Mouse (Mus musculus): Measurements from ENCODE around the gene Actg1. TPM values are rescaled to one million over a fixed set of nuclear protein-coding genes. Genes with fewer than 3 reads are reported as not detected.
"Not testable (repeated sequence)": the region's sequence is repeated elsewhere in the genome, so short reads cannot be mapped to it uniquely, and the experiment has no call there.

Gene Actg1
- polyA plus RNA-seq, 1 experiment from 2014 or later = 2,251 TPM

GRCm38 (mm10) chr11:120352571-120353290 lies 4.4 kb upstream of the Actg1 start:
- TF ChIP-seq CTCF (IDR thresholded peaks at IDR 0.05; ENCODE audit: low read depth) = no peak
- no peak overlapping the region for H3K4me2 ChIP-seq (ENCODE audit: low read length)
- H3K27me3 ChIP-seq (ENCODE audit: insufficient read depth, low read length) = no peaks in the 10 kb centered on the region
- peaks cover 4% of the 10 kb centered on the region for H3K4me1 ChIP-seq (replicated peaks; ENCODE audit: insufficient read depth, low read length)
- H3K9ac ChIP-seq (ENCODE audit: low read depth, low read length) = no peak overlapping the region
- 55% methylated on average over 13 of the region's 13 CpGs for WGBS
- ATAC-seq (replicated peaks; ENCODE audit: low FRiP score, low read depth) (no peak), DNase-seq (ENCODE audit: low spot score) (peak; percentile 65)
- H3K27ac ChIP-seq = peak overlapping the region; percentile 100
- H3K36me3 ChIP-seq (ENCODE audit: insufficient read depth, low read length) = no peaks in the 10 kb centered on the region
- no peaks in the 10 kb centered on the region for H3K9me3 ChIP-seq (replicated peaks; ENCODE audit: low read length)
- H3K4me3 ChIP-seq (replicated peaks; ENCODE audit: low read depth, low read length) = no peak overlapping the region

GRCm38 (mm10) chr11:120352093-120352350 lies 3.7 kb upstream of the Actg1 start:
- not testable (repeated sequence) for ATAC-seq (replicated peaks; ENCODE audit: low FRiP score, low read depth); DNase-seq (ENCODE audit: low spot score); H3K4me1 ChIP-seq (replicated peaks; ENCODE audit: insufficient read depth, low read length); H3K9ac ChIP-seq (ENCODE audit: low read depth, low read length); H3K4me2 ChIP-seq (ENCODE audit: low read length); H3K9me3 ChIP-seq (replicated peaks; ENCODE audit: low read length); H3K36me3 ChIP-seq (ENCODE audit: insufficient read depth, low read length); H3K4me3 ChIP-seq (replicated peaks; ENCODE audit: low read depth, low read length); H3K27me3 ChIP-seq (ENCODE audit: insufficient read depth, low read length)
- WGBS = 84% methylated on average over 5 of the region's 5 CpGs
- peak overlapping the region; percentile 100; the same call in 1 of the 2 replicates for H3K27ac ChIP-seq

- H3K4me3 ChIP-seq (replicated peaks; ENCODE audit: low read depth, low read length) = no peak overlapping the region
- DNase-seq (ENCODE audit: low spot score) (no peak), ATAC-seq (replicated peaks; ENCODE audit: low FRiP score, low read depth) (no peak)
- TF ChIP-seq CTCF (IDR thresholded peaks at IDR 0.05; ENCODE audit: low read depth) = no peak
- H3K9ac ChIP-seq (ENCODE audit: low read depth, low read length) = no peak overlapping the region
- no peaks in the 10 kb centered on the region for H3K9me3 ChIP-seq (replicated peaks; ENCODE audit: low read length)
- 67% methylated on average over 10 of the region's 10 CpGs for WGBS
- peak overlapping the region; percentile 100 for H3K27ac ChIP-seq
- H3K4me1 ChIP-seq (replicated peaks; ENCODE audit: insufficient read depth, low read length) = peaks cover 4% of the 10 kb centered on the region
- no peaks in the 10 kb centered on the region for H3K27me3 ChIP-seq (ENCODE audit: insufficient read depth, low read length)
- H3K4me2 ChIP-seq (ENCODE audit: low read length) = peak overlapping the region; percentile 97; the same call in 1 of the 2 replicates
- H3K36me3 ChIP-seq (ENCODE audit: insufficient read depth, low read length) = 0 out of 2 replicates have a peak, but pooled peaks cover 4% of the 10 kb centered on the region
Observed at GRCm38 (mm10) chr11:120351250-120352092, 3.1 kb upstream of the Actg1 start.

- Histone ChIP-seq H3K9me3 (replicated peaks; ENCODE audit: low read length) (no peaks in the 10 kb centered on the region), H3K9ac (ENCODE audit: low read depth, low read length) (peak overlapping the region; percentile 99), H3K27ac (peak overlapping the region; percentile 100), H3K4me2 (ENCODE audit: low read length) (peak overlapping the region; percentile 97), H3K27me3 (ENCODE audit: insufficient read depth, low read length) (no peaks in the 10 kb centered on the region), H3K4me3 (replicated peaks; ENCODE audit: low read depth, low read length) (peak overlapping the region; percentile 95), H3K4me1 (replicated peaks; ENCODE audit: insufficient read depth, low read length) (peaks cover 4% of the 10 kb centered on the region), H3K36me3 (ENCODE audit: insufficient read depth, low read length) (0 out of 2 replicates have a peak, but pooled peaks cover 4% of the 10 kb centered on the region)
- no peak for TF ChIP-seq CTCF (IDR thresholded peaks at IDR 0.05; ENCODE audit: low read depth)
- WGBS = 12% methylated on average over 11 of the region's 11 CpGs
- DNase-seq (ENCODE audit: low spot score) = no peak
- ATAC-seq (replicated peaks; ENCODE audit: low FRiP score, low read depth) = no peak
Observed at GRCm38 (mm10) chr11:120350711-120351110, 2.4 kb upstream of the Actg1 start.

- WGBS = under 1% methylated on average over 61 of the region's 68 CpGs
- peak overlapping the region; percentile 95 for H3K4me3 ChIP-seq (replicated peaks; ENCODE audit: low read depth, low read length)
- H3K4me1 ChIP-seq (replicated peaks; ENCODE audit: insufficient read depth, low read length) = peaks cover 7% of the 10 kb centered on the region
- H3K27me3 ChIP-seq (ENCODE audit: insufficient read depth, low read length) = no peaks in the 10 kb centered on the region
- no peaks in the 10 kb centered on the region for H3K9me3 ChIP-seq (replicated peaks; ENCODE audit: low read length)
- no peak for TF ChIP-seq CTCF (IDR thresholded peaks at IDR 0.05; ENCODE audit: low read depth)
- DNase-seq (ENCODE audit: low spot score) (peak; percentile 94), ATAC-seq (replicated peaks; ENCODE audit: low FRiP score, low read depth) (peak; percentile 73)
- H3K9ac ChIP-seq (ENCODE audit: low read depth, low read length) = peak overlapping the region; percentile 99
- peak overlapping the region; percentile 97 for H3K4me2 ChIP-seq (ENCODE audit: low read length)
- H3K36me3 ChIP-seq (ENCODE audit: insufficient read depth, low read length) = peaks cover 8% of the 10 kb centered on the region
- H3K27ac ChIP-seq = peak overlapping the region; percentile 100
Observed at GRCm38 (mm10) chr11:120349986-120350702, 1.8 kb upstream of the Actg1 start.

GRCm38 (mm10) chr11:120349371-120349985 lies 1.1 kb upstream of the Actg1 start:
- Histone ChIP-seq H3K4me1 (replicated peaks; ENCODE audit: insufficient read depth, low read length) (peaks cover 8% of the 10 kb centered on the region), H3K27me3 (ENCODE audit: insufficient read depth, low read length) (no peaks in the 10 kb centered on the region), H3K36me3 (ENCODE audit: insufficient read depth, low read length) (peaks cover 10% of the 10 kb centered on the region), H3K9me3 (replicated peaks; ENCODE audit: low read length) (no peaks in the 10 kb centered on the region), H3K4me2 (ENCODE audit: low read length) (peak overlapping the region; percentile 97), H3K4me3 (replicated peaks; ENCODE audit: low read depth, low read length) (peak overlapping the region; percentile 95), H3K9ac (ENCODE audit: low read depth, low read length) (peak overlapping the region; percentile 99), H3K27ac (peak overlapping the region; percentile 100)
- 1% methylated on average over 16 of the region's 16 CpGs for WGBS
- TF ChIP-seq CTCF (IDR thresholded peaks at IDR 0.05; ENCODE audit: low read depth) = no peak
- ATAC-seq (replicated peaks; ENCODE audit: low FRiP score, low read depth) (0 out of 2 replicates have a peak, but pooled peaks have one; percentile 1), DNase-seq (ENCODE audit: low spot score) (peak; percentile 56)
